Mouse (Mus musculus) cerebellum, postnatal 36 days (tissue): ENCODE measurements around the gene Dck.
"Not testable (repeated sequence)": the region's sequence is repeated elsewhere in the genome, so short reads cannot be mapped to it uniquely, and the experiment has no call there.

ENCODE experiments used
- DNase-seq, 2 experiments: peaks; one replicate each; pipeline ENCODE4 v3.0.0; 2021 to 2022; ENCODE audit warnings: mixed read lengths in 2 of 2

The Dck gene

DNA sequence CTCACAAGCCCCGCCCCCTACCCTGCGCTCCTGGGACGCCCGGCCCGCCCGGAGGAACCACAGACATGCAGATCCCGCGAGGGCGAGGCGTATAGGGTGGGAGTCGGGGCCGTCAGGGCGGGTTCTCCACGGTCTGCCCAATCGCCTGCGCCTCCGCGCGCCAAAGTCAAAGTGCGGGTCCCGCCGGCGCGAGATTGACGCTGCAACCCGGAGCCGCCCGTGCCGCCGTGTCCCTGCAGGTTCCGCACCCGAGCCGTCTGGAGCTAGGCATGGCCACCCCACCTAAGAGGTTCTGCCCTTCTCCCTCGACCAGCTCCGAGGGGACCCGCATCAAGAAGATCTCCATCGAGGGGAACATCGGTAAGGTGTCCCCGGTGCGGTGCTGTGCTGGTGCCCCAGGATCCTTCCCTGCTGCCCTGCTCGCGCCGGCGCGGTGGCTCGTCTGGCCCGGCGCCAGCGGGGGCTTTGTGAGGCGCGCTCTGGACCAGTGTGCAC, at the start of gene Dck:
Dck (plus strand) TSS at position 10 of the 495 bp plus-strand sequence.
- peak; percentile 95 to 99 for DNase-seq

DNA sequence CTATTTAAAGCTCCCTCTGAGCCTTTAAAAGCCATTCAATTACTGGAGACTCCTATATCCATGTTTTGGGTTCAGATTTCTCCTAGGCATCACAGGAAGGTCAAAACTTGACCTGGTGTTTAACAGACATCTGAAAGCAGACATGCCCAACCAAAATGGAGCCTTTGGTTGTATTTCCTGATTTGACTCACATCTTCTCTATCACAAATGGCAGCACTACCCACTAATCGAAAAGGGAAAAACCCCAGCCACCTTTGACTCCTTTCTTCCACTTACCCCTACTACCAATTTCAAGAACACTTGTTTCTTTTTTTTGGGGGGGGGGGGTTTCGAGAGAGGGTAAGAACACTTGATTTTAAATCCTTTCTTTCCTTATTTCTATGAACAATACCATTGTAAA, 47.8 kb upstream of the Dck start:
- DNase-seq: no peak

DNA sequence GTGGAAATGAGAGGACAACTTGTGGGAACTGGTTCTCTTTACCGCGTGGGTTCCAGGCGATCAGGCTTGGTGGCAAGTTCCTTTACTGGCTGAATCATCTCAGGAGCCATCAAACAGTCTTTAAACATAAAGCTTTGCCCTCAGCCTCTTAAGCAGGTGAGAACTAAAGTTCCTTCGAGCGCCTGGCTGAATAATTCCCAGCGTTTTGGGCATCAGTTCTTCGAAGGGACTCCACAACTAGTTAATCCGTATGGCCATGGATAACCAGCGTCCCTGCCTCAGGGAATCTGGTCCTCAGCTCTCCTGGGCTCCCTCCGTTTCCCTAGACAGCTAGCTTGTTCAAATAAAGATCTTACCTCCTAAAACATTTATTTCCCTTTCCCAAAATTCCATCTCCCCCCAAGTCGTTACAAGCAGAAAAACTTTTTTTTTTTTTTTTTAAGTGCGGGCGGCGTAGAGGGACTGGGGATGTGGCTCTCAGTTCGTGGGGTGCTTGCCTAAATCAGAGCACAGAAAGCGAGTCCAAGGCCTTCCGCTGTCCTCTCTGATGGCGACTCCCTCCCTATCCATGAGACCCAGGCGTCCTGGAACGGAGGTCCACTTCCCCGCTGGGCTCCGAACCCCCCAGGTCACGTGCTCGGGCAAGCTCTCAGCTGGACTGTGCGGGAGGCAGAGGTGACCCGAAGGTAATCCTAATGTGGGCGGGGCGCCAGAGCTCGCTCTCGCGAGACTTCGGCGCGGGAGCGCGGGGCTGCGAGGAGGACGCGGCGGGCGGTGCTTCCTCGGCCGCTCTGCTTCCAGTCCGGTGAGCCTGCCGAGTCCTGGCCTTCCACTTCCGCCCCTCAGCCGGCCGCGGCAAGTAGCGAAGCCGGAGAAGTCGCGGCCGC, 44.4 kb upstream of the Dck start, which contains the start of gene Mob1b:
Mob1b (plus strand) TSS at position 740 of the 887 bp plus-strand sequence.
- DNase-seq: peak; percentile 99 to 100

DNA sequence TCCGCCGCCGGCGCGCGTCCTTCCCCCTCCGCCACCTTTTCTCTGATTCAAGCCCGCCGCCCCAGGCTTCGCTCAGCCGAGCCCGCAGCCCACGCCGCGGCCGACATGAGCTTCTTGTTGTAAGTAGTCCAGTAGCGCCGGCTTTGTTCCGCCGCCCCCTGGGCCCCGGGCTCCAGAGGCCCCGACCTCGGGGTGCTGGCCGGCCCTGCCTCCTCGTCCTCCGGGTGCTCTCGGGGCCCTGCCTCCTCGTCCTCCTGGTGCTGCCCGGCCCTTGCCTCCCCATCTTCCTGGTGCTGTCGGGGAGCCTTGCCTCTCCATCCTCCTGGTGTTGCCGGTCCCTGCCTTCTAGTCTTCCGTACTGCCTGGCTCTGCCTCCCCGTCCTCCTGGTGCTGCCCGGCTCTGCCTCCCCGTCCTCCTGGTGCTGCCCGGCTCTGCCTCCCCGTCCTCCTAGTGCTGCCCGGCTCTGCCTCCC, 43.8 kb upstream of the Dck start:
- DNase-seq: no peak

- DNase-seq: peak; percentile 24 to 28
Observed at GRCm38 (mm10) chr5:88721565-88722212, 43.1 kb upstream of the Dck start.

GRCm38 (mm10) chr5:88722213-88722600, 42.6 kb upstream of the Dck start:
- DNase-seq: peak; percentile 61 to 66

DNA sequence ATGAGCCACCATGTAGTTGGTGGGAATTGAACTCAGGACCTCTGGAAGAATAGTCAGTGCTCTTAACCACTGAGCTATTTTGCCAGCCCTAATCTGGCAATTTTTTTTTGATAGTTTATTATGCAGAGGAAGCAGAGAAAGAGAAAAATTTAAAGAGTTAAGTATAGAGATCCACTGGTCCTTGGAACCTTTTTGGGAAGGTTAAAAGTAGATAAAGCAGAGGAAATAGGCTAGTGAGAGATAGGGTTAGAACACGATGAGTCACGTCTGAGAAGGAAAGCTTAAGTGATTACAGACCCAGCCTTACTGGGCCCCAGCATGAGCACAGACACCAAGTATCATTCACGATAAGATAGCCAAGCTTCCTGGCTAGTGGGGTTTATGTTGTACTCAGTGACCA, 40.8 kb upstream of the Dck start:
- no peak for DNase-seq

DNA sequence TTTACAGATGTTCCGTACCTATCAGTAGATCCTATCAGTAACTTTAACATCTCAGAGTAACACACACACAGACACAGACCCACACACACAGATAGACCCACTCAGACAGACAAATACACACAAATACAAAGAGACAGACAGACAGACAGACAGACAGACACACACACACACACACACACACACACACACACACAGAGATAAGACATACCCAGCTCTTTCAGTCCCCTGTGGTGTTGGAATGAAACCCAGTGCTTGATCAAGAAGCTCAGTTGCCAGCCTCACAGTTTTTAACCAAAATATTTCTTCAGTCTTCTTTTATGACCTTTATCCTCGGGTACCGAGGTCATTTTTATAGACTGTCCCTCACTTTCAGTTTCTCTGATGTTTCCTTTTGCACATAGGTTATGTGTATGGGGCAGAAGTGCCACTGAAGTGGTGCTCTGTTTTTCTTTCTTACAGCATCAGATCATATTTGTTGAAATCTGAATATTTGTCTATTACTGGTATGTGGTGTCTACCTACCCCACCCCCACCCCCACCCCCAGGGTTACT, 37.1 kb upstream of the Dck start:
- no peak for DNase-seq

DNA sequence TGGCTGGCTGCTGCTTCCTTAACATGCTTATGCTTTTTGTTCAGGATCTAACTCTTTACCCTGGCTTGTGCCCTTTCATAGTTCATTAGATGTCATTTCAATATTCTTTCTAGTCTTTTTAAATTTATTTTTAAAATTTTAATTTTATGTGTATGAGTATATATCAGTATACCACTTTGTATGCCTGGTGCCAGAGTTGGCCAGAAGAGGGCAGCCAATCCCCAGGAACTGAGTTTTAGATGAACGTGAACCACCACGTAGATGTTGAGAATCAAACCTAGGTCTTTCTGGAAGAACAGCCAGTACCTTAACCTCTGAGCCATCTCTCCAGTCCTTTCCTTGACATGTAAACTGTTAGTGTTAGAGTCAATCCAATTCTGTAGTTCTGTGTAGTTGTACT, 30.0 kb upstream of the Dck start:
- no peak for DNase-seq

GRCm38 (mm10) chr5:88741065-88741464, 23.7 kb upstream of the Dck start:
- not testable (repeated sequence) for DNase-seq

DNA sequence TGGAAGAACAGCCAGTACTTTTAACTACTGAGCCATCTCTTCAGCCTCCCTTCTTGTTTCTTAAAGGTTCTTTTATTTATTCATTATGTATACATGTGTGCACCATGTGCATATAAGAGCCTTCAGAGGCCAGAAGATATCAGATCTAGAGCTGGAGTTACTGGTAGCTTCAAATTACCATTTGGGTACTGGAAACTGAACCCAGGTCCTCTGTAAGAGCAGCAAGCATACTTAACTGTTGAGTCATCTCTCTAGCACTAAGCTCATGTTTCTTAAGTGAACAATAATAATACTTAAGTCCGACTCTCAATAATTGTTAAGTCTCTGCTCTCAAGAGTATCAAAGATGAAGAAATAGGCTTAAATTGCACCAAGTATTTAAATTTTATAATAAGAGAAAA, 17.0 kb upstream of the Dck start:
- no peak for DNase-seq

GRCm38 (mm10) chr5:88753199-88753598, 11.6 kb upstream of the Dck start:
- no peak for DNase-seq

GRCm38 (mm10) chr5:88762611-88763010, 2.2 kb upstream of the Dck start:
- no peak for DNase-seq

- no peak for DNase-seq
Observed at GRCm38 (mm10) chr5:88764430-88764986, 288 bp upstream of the Dck start.

DNA sequence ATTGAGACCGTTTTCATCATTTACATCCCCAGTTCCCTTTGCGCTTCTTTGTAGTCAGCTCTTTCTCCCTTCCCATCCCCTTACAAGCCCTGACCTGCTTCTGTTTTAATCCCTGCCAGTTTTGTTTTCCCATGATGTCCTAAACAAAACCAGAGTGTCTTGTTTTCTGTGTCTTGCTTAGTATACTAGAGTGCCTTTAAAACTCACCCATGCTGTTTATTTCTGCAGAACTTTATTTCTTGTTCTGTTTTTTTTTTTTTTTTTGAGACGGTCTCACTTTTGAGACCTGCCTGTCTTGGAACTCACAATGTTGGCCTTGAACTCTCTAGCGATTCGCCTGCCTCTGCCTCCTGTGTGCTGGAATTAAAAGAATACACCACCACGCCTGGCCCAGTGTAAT, 791 bp downstream of the Dck start:
- no peak for DNase-seq

DNA sequence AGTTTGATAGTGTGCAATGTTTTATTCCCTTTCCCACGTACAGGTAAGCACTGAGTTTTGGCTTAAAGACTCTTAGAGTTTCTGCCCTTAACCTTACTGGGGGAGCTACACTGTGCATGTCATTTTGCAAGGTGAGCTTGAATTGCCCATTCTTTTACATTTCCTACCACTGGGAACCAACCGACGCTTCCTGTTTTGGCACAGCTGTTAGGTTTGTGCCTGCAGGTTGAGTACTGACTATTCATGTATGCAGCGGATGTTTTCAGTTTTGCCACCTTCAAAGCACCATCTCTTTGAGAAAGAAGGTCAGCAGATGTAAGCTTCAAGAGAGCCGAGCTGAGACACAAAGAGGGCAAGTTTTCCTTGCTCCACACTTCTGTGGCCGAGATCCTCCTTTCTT, 1.3 kb downstream of the Dck start:
- DNase-seq: no peak

- DNase-seq: no peak
Observed at GRCm38 (mm10) chr5:88766863-88767262, 2.1 kb downstream of the Dck start.

GRCm38 (mm10) chr5:88768201-88768600, 3.4 kb downstream of the Dck start:
- no peak for DNase-seq

DNA sequence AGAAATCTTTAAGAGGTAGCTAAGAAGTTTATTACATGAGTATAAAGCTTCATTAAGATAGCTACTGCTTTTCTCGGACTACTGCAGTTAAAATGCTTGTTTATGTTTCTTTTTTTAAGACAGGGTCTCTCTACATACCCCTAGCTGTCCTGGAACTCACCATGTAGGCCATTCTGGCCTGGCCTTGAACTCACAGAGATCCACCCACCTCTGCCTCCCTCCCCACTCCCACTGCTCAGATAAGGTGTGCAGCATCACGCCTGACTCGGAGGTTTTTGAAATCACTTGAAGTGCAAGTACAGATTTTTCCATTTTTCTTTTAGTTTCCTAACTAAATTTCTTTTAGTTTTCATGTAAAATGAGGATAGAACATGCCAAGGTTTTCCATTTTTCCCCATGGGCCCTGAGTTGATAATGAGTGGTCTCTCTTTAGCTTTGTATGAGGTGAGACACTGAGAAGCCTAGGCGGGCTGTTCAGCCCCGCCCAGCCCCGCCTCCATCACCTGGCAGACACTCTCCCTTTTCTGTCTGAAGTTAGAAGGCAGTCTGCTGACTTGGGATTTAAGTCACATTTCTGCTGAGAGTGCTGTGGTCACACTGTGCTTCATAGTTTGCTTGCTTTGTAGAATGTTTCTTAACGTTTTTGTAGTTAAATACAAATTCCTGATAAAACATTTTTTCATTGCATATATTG, 17.4 kb downstream of the Dck start:
- no peak for DNase-seq

DNA sequence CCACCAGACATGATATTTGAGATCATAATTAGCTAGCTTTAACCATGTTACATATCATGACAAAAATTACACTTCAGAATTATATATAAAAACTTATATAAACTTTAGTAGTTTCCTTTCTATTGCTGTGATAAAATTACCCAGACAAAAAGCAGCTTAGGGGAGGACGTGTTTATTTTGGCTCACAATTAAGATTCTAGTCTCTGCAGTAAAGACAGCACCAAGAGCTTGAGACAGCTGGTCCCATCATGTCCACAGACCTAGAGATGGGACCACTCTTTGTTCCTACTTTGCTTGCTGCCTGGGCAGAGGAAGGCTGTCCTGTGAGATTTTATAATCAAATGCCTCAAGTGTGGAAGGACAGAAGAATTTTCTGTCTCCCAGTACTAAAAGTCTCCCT, 20.3 kb downstream of the Dck start:
- no peak for DNase-seq

GRCm38 (mm10) chr5:88790675-88791074, 25.9 kb downstream of the Dck start:
- DNase-seq: no peak
